Mouse (Mus musculus) MEL (cell line): ENCODE measurements around the gene Sema3f. TPM values are rescaled to one million over a fixed set of nuclear protein-coding genes. Genes with fewer than 3 reads are reported as not detected.

Experiments used
- DNase-seq: peaks from one replicate; pipeline ENCODE4 v3.0.0; 2011; ENCODE audit warnings: low read depth, low spot score
- H3K27ac ChIP-seq: 2 replicates; pipeline ENCODE4 v1.5.1; 2012; ENCODE audit warnings: low read depth, mild to moderate bottlenecking, control low read depth, low read length, moderate library complexity; ENCODE audit not compliant: control insufficient read depth
- H3K27me3 ChIP-seq, 2 experiments: fragments of 150-350 bp in 1 of 2; sonication (generic) in 1 of 2; 2 replicates each; pipeline ENCODE4 v1.6.1; 2012; ENCODE audit warnings: low read length in 2 of 2, mild to moderate bottlenecking in 2 of 2, improper control_type of control experiment in 1 of 2, moderate library complexity in 1 of 2; ENCODE audit not compliant: insufficient read depth in 2 of 2, control insufficient read depth in 1 of 2
- H3K36me3 ChIP-seq, 2 experiments: 2 replicates each; pipeline ENCODE4 v1.6.1; 2012 to 2014; ENCODE audit warnings: low read length in 2 of 2, improper control_type of control experiment in 1 of 2, inconsistent platforms in 1 of 2, mild to moderate bottlenecking in 1 of 2; ENCODE audit not compliant: insufficient read depth in 2 of 2, control insufficient read depth in 1 of 2
- H3K4me1 ChIP-seq, 2 experiments: fragments of 150-350 bp in 1 of 2; sonication (generic) in 1 of 2; 2 replicates each; pipeline ENCODE4 v1.6.1; 2012; ENCODE audit warnings: low read length in 2 of 2, improper control_type of control experiment in 1 of 2, mild to moderate bottlenecking in 1 of 2; ENCODE audit not compliant: insufficient read depth in 2 of 2, control insufficient read depth in 1 of 2
- H3K4me3 ChIP-seq, 2 experiments: fragments of 150-350 bp in 1 of 2; sonication (generic) in 1 of 2; 2 replicates each; pipeline ENCODE4 v1.5.1; 2012; ENCODE audit warnings: low read depth in 2 of 2, low read length in 2 of 2, mild to moderate bottlenecking in 2 of 2, moderate library complexity in 2 of 2, control low read depth in 1 of 2, improper control_type of control experiment in 1 of 2; ENCODE audit not compliant: control insufficient read depth in 1 of 2, insufficient read depth in 1 of 2
- H3K79me2 ChIP-seq: 2 replicates; pipeline ENCODE4 v1.6.1; 2012; ENCODE audit warnings: mild to moderate bottlenecking, low read length, moderate library complexity; ENCODE audit not compliant: control insufficient read depth, poor library complexity, insufficient read depth
- H3K9ac ChIP-seq: 2 replicates; pipeline ENCODE4 v1.6.1; 2012; ENCODE audit warnings: low read depth, mild to moderate bottlenecking, control low read depth, low read length, moderate library complexity; ENCODE audit not compliant: control insufficient read depth, poor library complexity, severe bottlenecking
- H3K9me3 ChIP-seq: fragments of 150-350 bp; sonication (generic); replicated peaks from 2 replicates; pipeline ENCODE4 v1.6.1; 2012; ENCODE audit warnings: mild to moderate bottlenecking, low read length, improper control_type of control experiment, moderate library complexity; ENCODE audit not compliant: insufficient read depth
- BHLHE40 ChIP-seq: IDR thresholded peaks from 2 replicates; pipeline ENCODE4 v1.6.1; 2012; ENCODE audit warnings: low read depth, mild to moderate bottlenecking, inconsistent platforms, low read length, improper control_type of control experiment, borderline replicate concordance
- CHD2 ChIP-seq: IDR thresholded peaks from 2 replicates; pipeline ENCODE4 v1.6.1; 2011; ENCODE audit warnings: low read length, improper control_type of control experiment
- ELF1 ChIP-seq: IDR thresholded peaks from 2 replicates; pipeline ENCODE4 v1.6.1; 2014; ENCODE audit warnings: low read depth, mild to moderate bottlenecking, inconsistent platforms, low read length, improper control_type of control experiment, moderate library complexity
- ETS1 ChIP-seq: IDR thresholded peaks from 2 replicates; pipeline ENCODE4 v1.6.1; 2012; ENCODE audit warnings: low read depth, mild to moderate bottlenecking, inconsistent platforms, low read length, improper control_type of control experiment, moderate library complexity
- GATA1 ChIP-seq: IDR thresholded peaks from 2 replicates; pipeline ENCODE4 v1.6.1; 2011; ENCODE audit warnings: low read depth, low read length, improper control_type of control experiment
- HCFC1 ChIP-seq: IDR thresholded peaks from 2 replicates; pipeline ENCODE4 v1.6.1; 2012; ENCODE audit warnings: low read depth, mild to moderate bottlenecking, inconsistent platforms, low read length, improper control_type of control experiment, moderate library complexity
- JUND ChIP-seq: IDR thresholded peaks from 2 replicates; pipeline ENCODE4 v1.6.1; 2011; ENCODE audit warnings: low read depth, mild to moderate bottlenecking, improper control_type of control experiment, low read length
- MAFK ChIP-seq: IDR thresholded peaks from 2 replicates; pipeline ENCODE4 v1.6.1; 2011; ENCODE audit warnings: low read depth, mild to moderate bottlenecking, low read length, improper control_type of control experiment, borderline replicate concordance
- MEF2A ChIP-seq: IDR thresholded peaks from 2 replicates; pipeline ENCODE4 v1.6.1; 2014; ENCODE audit warnings: low read depth, mild to moderate bottlenecking, inconsistent platforms, low read length, improper control_type of control experiment; ENCODE audit not compliant: poor library complexity, insufficient replicate concordance, severe bottlenecking; ENCODE audit errors: extremely low read depth
- MXI1 ChIP-seq: IDR thresholded peaks from 2 replicates; pipeline ENCODE4 v1.6.1; 2011; ENCODE audit warnings: mild to moderate bottlenecking, low read depth, low read length, improper control_type of control experiment
- MYC ChIP-seq: IDR thresholded peaks from 2 replicates; pipeline ENCODE4 v1.6.1; 2011; ENCODE audit warnings: low read depth, mild to moderate bottlenecking, low read length, improper control_type of control experiment, moderate library complexity
- POLR2A ChIP-seq, 2 experiments: IDR thresholded peaks; 2 replicates each; pipeline ENCODE4 v1.6.1; 2011 to 2012; ENCODE audit warnings: low read length in 2 of 2, mild to moderate bottlenecking in 2 of 2, control low read depth in 1 of 2, improper control_type of control experiment in 1 of 2, low read depth in 1 of 2, moderate library complexity in 1 of 2; ENCODE audit not compliant: control insufficient read depth in 1 of 2, insufficient read depth in 1 of 2, poor library complexity in 1 of 2
- POLR2AphosphoS2 ChIP-seq: IDR thresholded peaks from 2 replicates; pipeline ENCODE4 v1.6.1; 2011; ENCODE audit warnings: low read length, improper control_type of control experiment
- RCOR1 ChIP-seq: IDR thresholded peaks from 2 replicates; pipeline ENCODE4 v1.6.1; 2012; ENCODE audit warnings: low read depth, mild to moderate bottlenecking, inconsistent platforms, low read length, improper control_type of control experiment
- SIN3A ChIP-seq: IDR thresholded peaks from 2 replicates; pipeline ENCODE4 v1.6.1; 2012; ENCODE audit warnings: low read length, improper control_type of control experiment, inconsistent platforms
- SMC3 ChIP-seq: IDR thresholded peaks from 2 replicates; pipeline ENCODE4 v1.6.1; 2011; ENCODE audit warnings: low read depth, low read length, improper control_type of control experiment
- TBP ChIP-seq: IDR thresholded peaks from 2 replicates; pipeline ENCODE4 v1.8.0; 2011; ENCODE audit warnings: low read depth, low read length, improper control_type of control experiment
- UBTF ChIP-seq: IDR thresholded peaks from 2 replicates; pipeline ENCODE4 v1.6.1; 2012; ENCODE audit warnings: low read depth, mild to moderate bottlenecking, inconsistent platforms, low read length, improper control_type of control experiment, moderate library complexity, borderline replicate concordance; ENCODE audit not compliant: insufficient read depth
- USF1 ChIP-seq: IDR thresholded peaks from 2 replicates; pipeline ENCODE4 v1.6.1; 2014; ENCODE audit warnings: low read depth, mild to moderate bottlenecking, inconsistent platforms, low read length, improper control_type of control experiment, moderate library complexity
- USF2 ChIP-seq, 2 experiments: IDR thresholded peaks; 2 replicates each; pipeline ENCODE4 v1.6.1; 2011 to 2012; ENCODE audit warnings: improper control_type of control experiment in 2 of 2, low read length in 2 of 2, borderline replicate concordance in 1 of 2, inconsistent platforms in 1 of 2, low read depth in 1 of 2, mild to moderate bottlenecking in 1 of 2; ENCODE audit not compliant: insufficient read depth in 1 of 2
- ZC3H11A ChIP-seq: IDR thresholded peaks from 2 replicates; pipeline ENCODE4 v1.6.1; 2012; ENCODE audit warnings: low read depth, mild to moderate bottlenecking, inconsistent platforms, low read length, improper control_type of control experiment
- ZKSCAN1 ChIP-seq: IDR thresholded peaks from 2 replicates; pipeline ENCODE4 v1.6.1; 2012; ENCODE audit warnings: low read depth, mild to moderate bottlenecking, inconsistent platforms, low read length, improper control_type of control experiment, moderate library complexity
- ZNF384 ChIP-seq: IDR thresholded peaks from 2 replicates; pipeline ENCODE4 v1.6.1; 2012; ENCODE audit warnings: low read depth, mild to moderate bottlenecking, inconsistent platforms, low read length, improper control_type of control experiment
- polyA plus RNA-seq, 2 experiments: library from polyadenylated mRNA; stranded (reverse) in 1 of 2; unstranded in 1 of 2; fragments of >175 nt in 1 of 2; fragments of >200 nt in 1 of 2; gene quantifications; 2 replicates each; pipeline versions ENCODE4 v1.2.1 to v1.2.4; 2012; ENCODE audit warnings: low replicate concordance in 2 of 2, low read depth in 1 of 2; ENCODE audit not compliant: insufficient read length in 2 of 2, insufficient read depth in 1 of 2, missing spikeins in 1 of 2
- total RNA-seq: library from RNA; depleted of rRNA; stranded (reverse); fragments of 300-350 nt; gene quantifications from 2 replicates; pipeline ENCODE4 v1.2.3, GENCODE M21; 2012

The Sema3f gene
- total and polyA plus RNA-seq, 3 experiments, result not detected

- H3K27ac ChIP-seq, result no peak within 1 kb of the TSS
- no peak within 1 kb of the TSS for H3K4me3 ChIP-seq
- TF ChIP-seq MAFK (no peak), MYC (no peak), RCOR1 (no peak), BHLHE40 (no peak), ZKSCAN1 (no peak), TBP (no peak), SIN3A (no peak), ZC3H11A (no peak), POLR2A (IDR thresholded peaks at IDR 0.05; ENCODE audit: control insufficient read depth in 1 of 2, insufficient read depth in 1 of 2, low read depth in 1 of 2, low read length in 2 of 2, poor library complexity in 1 of 2) (no peak), ZNF384 (no peak), GATA1 (no peak), JUND (no peak), POLR2AphosphoS2 (no peak), HCFC1 (no peak), ELF1 (no peak)
- no peak for DNase-seq
- H3K4me1 ChIP-seq, result no peaks in the 10 kb centered on the region
- no peaks in the 10 kb centered on the region for H3K9me3 ChIP-seq
- no peak within 1 kb of the TSS for H3K9ac ChIP-seq
- no peaks in the 10 kb centered on the region for H3K36me3 ChIP-seq
- peaks cover 29 to 33% of the 10 kb centered on the region in 2 experiments for H3K27me3 ChIP-seq
- no peaks in the 10 kb centered on the region for H3K79me2 ChIP-seq
Measured at GRCm38 (mm10) chr9:107669480-107669945, 40.8 kb downstream of the Sema3f start, which contains the start of gene Slc38a3. TSS of gene Slc38a3 (minus strand) at chr9:107669530.

- no peak for TF ChIP-seq POLR2A (IDR thresholded peaks at IDR 0.05; ENCODE audit: control insufficient read depth in 1 of 2, insufficient read depth in 1 of 2, low read depth in 1 of 2, low read length in 2 of 2, poor library complexity in 1 of 2)
- peaks cover 32 to 33% of the 10 kb centered on the region in 2 experiments for H3K27me3 ChIP-seq
- no peak for DNase-seq
- H3K79me2 ChIP-seq, result no peaks in the 10 kb centered on the region
- H3K4me1 ChIP-seq, result no peaks in the 10 kb centered on the region
- no peak overlapping the region for H3K4me3 ChIP-seq
- no peaks in the 10 kb centered on the region for H3K9me3 ChIP-seq
- H3K27ac ChIP-seq, result no peak overlapping the region
- H3K9ac ChIP-seq, result no peak overlapping the region
- no peaks in the 10 kb centered on the region for H3K36me3 ChIP-seq
Measured at GRCm38 (mm10) chr9:107668916-107669315, 41.4 kb downstream of the Sema3f start.

- H3K9ac ChIP-seq, result no peak overlapping the region
- no peak for TF ChIP-seq UBTF
- no peak for TF ChIP-seq USF1
- no peak for TF ChIP-seq ETS1
- no peak for TF ChIP-seq MXI1
- no peak for TF ChIP-seq USF2 (IDR thresholded peaks at IDR 0.05; ENCODE audit: borderline replicate concordance in 1 of 2, insufficient read depth in 1 of 2, low read depth in 1 of 2, low read length in 2 of 2)
- no peak for TF ChIP-seq MEF2A
- TF ChIP-seq ZC3H11A, result no peak
- no peak for TF ChIP-seq SMC3
- no peak for TF ChIP-seq CHD2
- no peak for TF ChIP-seq MYC
- no peak for TF ChIP-seq POLR2AphosphoS2
- H3K79me2 ChIP-seq, result no peaks in the 10 kb centered on the region
Measured at GRCm38 (mm10) chr9:107668011-107668410, 42.3 kb downstream of the Sema3f start.

More at GRCm38 (mm10) chr9:107668011-107668410, 42.3 kb downstream of the Sema3f start:
- Histone ChIP-seq H3K27me3 (peaks cover 31 to 35% of the 10 kb centered on the region in 2 experiments), H3K36me3 (no peaks in the 10 kb centered on the region), H3K9me3 (no peaks in the 10 kb centered on the region), H3K27ac (no peak overlapping the region), H3K4me3 (no peak overlapping the region), H3K4me1 (no peaks in the 10 kb centered on the region)
- DNase-seq, result no peak
